Comparison of ENCODE assay signal across 1 mouse cellular context in the genomic region with DNA sequence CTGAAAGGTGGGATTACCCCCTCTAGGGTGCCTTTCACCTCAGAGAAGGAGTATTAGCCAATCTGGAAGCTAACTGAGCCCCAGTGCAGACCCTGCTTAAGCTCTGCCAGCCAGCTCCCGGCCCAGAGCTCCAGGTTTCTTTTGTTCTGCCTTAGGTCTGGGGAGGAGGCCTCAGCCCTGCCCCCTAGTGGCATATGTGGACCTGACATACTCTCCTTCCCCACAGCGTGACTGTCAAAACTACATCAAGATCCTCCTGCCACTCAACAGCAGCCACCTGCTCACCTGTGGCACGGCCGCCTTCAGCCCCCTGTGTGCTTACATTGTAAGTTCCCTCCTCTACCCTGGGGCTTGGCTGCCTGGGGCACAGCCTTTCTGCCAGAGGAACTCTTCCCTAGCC.
TF ChIP-seq lines count a peak whose summit lies in the region.

No protein-coding gene starts in this region.

TF ChIP-seq in CH12.LX, 34 proteins besides CTCF, POLR2A, EP300 and RAD21:
- TF ChIP-seq IRF4 (IDR thresholded peaks at IDR 0.05; ENCODE audit: low read depth, low read length) (peak; percentile 38; the same call in 1 of the 2 replicates), MAZ (IDR thresholded peaks at IDR 0.05; ENCODE audit: low read depth, low read length) (peak; percentile 72; the same call in 1 of the 2 replicates), ZKSCAN1 (IDR thresholded peaks at IDR 0.05; ENCODE audit: borderline replicate concordance, low read depth, low read length) (no peak), NELFE (IDR thresholded peaks at IDR 0.05; ENCODE audit: low read depth, low read length) (peak; percentile 51; the same call in 1 of the 2 replicates), MEF2A (IDR thresholded peaks at IDR 0.05; ENCODE audit: borderline replicate concordance, low read depth, low read length) (0 out of 2 replicates have a peak, but pooled peaks have one; percentile 20), ZNF384 (IDR thresholded peaks at IDR 0.05; ENCODE audit: low read depth, low read length) (peak; percentile 27; the same call in 1 of the 2 replicates), MYC (IDR thresholded peaks at IDR 0.05; ENCODE audit: low read depth, low read length) (0 out of 2 replicates have a peak, but pooled peaks have one; percentile 40), ZC3H11A (IDR thresholded peaks at IDR 0.05; ENCODE audit: low read depth, low read length) (peak; percentile 68), MAX (IDR thresholded peaks at IDR 0.05; ENCODE audit: low read length) (0 out of 2 replicates have a peak, but pooled peaks have one; percentile 38), TCF12 (IDR thresholded peaks at IDR 0.05; ENCODE audit: low read depth, low read length) (peak; percentile 35; the same call in 1 of the 2 replicates), BHLHE40 (IDR thresholded peaks at IDR 0.05; ENCODE audit: low read depth, low read length) (peak; percentile 49; the same call in 1 of the 2 replicates), USF1 (IDR thresholded peaks at IDR 0.05; ENCODE audit: low read depth, low read length) (no peak), SIN3A (IDR thresholded peaks at IDR 0.05; ENCODE audit: low read length) (peak; percentile 58; the same call in 1 of the 2 replicates), RCOR1 (conservative IDR thresholded peaks at IDR 0.05; ENCODE audit: low read depth, low read length) (no peak), MAFK (IDR thresholded peaks at IDR 0.05; ENCODE audit: insufficient replicate concordance, low read length) (no peak), SMC3 (IDR thresholded peaks at IDR 0.05; ENCODE audit: low read depth, low read length) (peak; percentile 97), HCFC1 (IDR thresholded peaks at IDR 0.05; ENCODE audit: low read depth, low read length) (no peak)
